Mouse (Mus musculus) liver, embryonic 15.5 days (tissue): Measurements from ENCODE around the gene Cd80. TPM values are rescaled to one million over a fixed set of nuclear protein-coding genes. Genes with fewer than 3 reads are reported as not detected.

ENCODE experiments used
- ATAC-seq: fragments of 200-750 bp; cut with Nextera tagmentation; 2 replicates; pipeline ENCODE4 v1.8.0; 2017; ENCODE audit warnings: moderate number of reproducible peaks, mild to moderate bottlenecking, moderate library complexity; ENCODE audit not compliant: insufficient read depth
- H3K27ac ChIP-seq: fragments of 300-500 bp; sonication (generic); replicated peaks from 2 replicates; pipeline ENCODE4 v1.5.1; 2015; ENCODE audit warnings: mild to moderate bottlenecking, inconsistent platforms
- H3K27me3 ChIP-seq: fragments of 300-500 bp; sonication (generic); 2 replicates; pipeline ENCODE4 v1.6.1; 2015; ENCODE audit warnings: mild to moderate bottlenecking, inconsistent platforms
- H3K36me3 ChIP-seq: fragments of 300-500 bp; sonication (generic); replicated peaks from 2 replicates; pipeline ENCODE4 v1.6.1; 2015; ENCODE audit warnings: moderate library complexity, mild to moderate bottlenecking, inconsistent platforms
- H3K4me1 ChIP-seq: fragments of 300-500 bp; sonication (generic); replicated peaks from 2 replicates; pipeline ENCODE4 v1.6.1; 2015; ENCODE audit warnings: inconsistent platforms
- H3K4me2 ChIP-seq: fragments of 300-500 bp; sonication (generic); 2 replicates; pipeline ENCODE4 v1.6.1; 2015; ENCODE audit warnings: moderate library complexity, mild to moderate bottlenecking, inconsistent platforms
- H3K4me3 ChIP-seq: fragments of 300-500 bp; sonication (generic); replicated peaks from 2 replicates; pipeline ENCODE4 v1.5.1; 2015; ENCODE audit warnings: mild to moderate bottlenecking, inconsistent platforms
- H3K9ac ChIP-seq: fragments of 300-500 bp; sonication (generic); 2 replicates; pipeline ENCODE4 v1.6.1; 2015; ENCODE audit warnings: moderate library complexity, mild to moderate bottlenecking, inconsistent platforms
- H3K9me3 ChIP-seq: fragments of 300-500 bp; sonication (generic); replicated peaks from 2 replicates; pipeline ENCODE4 v1.6.1; 2016; ENCODE audit warnings: inconsistent platforms
- WGBS: fragments of 180-500 bp; shearing (Covaris S2); methylation state at CpG from one replicate; pipeline ENCODE4 v1.1.7; 2015; ENCODE audit warnings: mixed read lengths; ENCODE audit not compliant: insufficient replicate concordance; 5-methylcytosine and 5-hydroxymethylcytosine counted together
- polyA plus RNA-seq: library from polyadenylated mRNA; unstranded; fragments of >200 nt; fragmentation: Nextera tagmentation; extraction: Ambion mirVana; gene quantifications from 2 replicates; pipeline ENCODE4 v1.2.1, GENCODE M21; 2015

The Cd80 gene
- polyA plus RNA-seq, 1 experiment from 2014 or later = 0.28 TPM

GRCm38 (mm10) chr16:38448458-38448857, 6.9 kb upstream of the Cd80 start:
- Histone ChIP-seq H3K4me3 (no peak overlapping the region), H3K27me3 (no peaks in the 10 kb centered on the region), H3K36me3 (peaks cover 47% of the 10 kb centered on the region), H3K9me3 (no peaks in the 10 kb centered on the region), H3K4me2 (no peak overlapping the region), H3K9ac (no peak overlapping the region), H3K27ac (no peak overlapping the region), H3K4me1 (peaks cover 17% of the 10 kb centered on the region)
- WGBS = 80% methylated on average over 12 of the region's 12 CpGs
- no peak for ATAC-seq

GRCm38 (mm10) chr16:38450707-38451106, 4.7 kb upstream of the Cd80 start:
- H3K4me2 ChIP-seq = no peak overlapping the region
- H3K4me1 ChIP-seq = peaks cover 23% of the 10 kb centered on the region
- 79% methylated on average over 7 of the region's 7 CpGs for WGBS
- no peaks in the 10 kb centered on the region for H3K27me3 ChIP-seq
- H3K27ac ChIP-seq = peak overlapping the region; percentile 48
- no peak overlapping the region for H3K4me3 ChIP-seq
- H3K9ac ChIP-seq = no peak overlapping the region
- H3K9me3 ChIP-seq = no peaks in the 10 kb centered on the region
- no peak for ATAC-seq
- H3K36me3 ChIP-seq = peaks cover 29% of the 10 kb centered on the region

- Histone ChIP-seq H3K27ac (peak overlapping the region; percentile 90), H3K4me3 (peak overlapping the region; percentile 88), H3K9ac (peak overlapping the region; percentile 88), H3K36me3 (peaks cover 21% of the 10 kb centered on the region), H3K4me2 (peak overlapping the region; percentile 84), H3K27me3 (no peaks in the 10 kb centered on the region), H3K4me1 (peaks cover 23% of the 10 kb centered on the region), H3K9me3 (no peaks in the 10 kb centered on the region)
- ATAC-seq = no peak
- WGBS = 42% methylated on average over 12 of the region's 12 CpGs
Measured at GRCm38 (mm10) chr16:38451421-38452205, 3.7 kb upstream of the Cd80 start.

GRCm38 (mm10) chr16:38452442-38453202, 2.7 kb upstream of the Cd80 start, which contains the start of gene Adprh:
TSS of gene Adprh (minus strand) at chr16:38452703.
- peaks cover 23% of the 10 kb centered on the region for H3K4me1 ChIP-seq
- H3K9ac ChIP-seq = peak within 1 kb of the TSS; percentile 88
- peaks cover 12% of the 10 kb centered on the region; the same call in 1 of the 2 replicates for H3K36me3 ChIP-seq
- H3K4me2 ChIP-seq = peak within 1 kb of the TSS; percentile 84
- WGBS = under 1% methylated on average over 53 of the region's 61 CpGs
- no peaks in the 10 kb centered on the region for H3K9me3 ChIP-seq
- peak; percentile 96 for ATAC-seq
- H3K4me3 ChIP-seq = peak within 1 kb of the TSS; percentile 88
- H3K27ac ChIP-seq = peak within 1 kb of the TSS; percentile 90
- no peaks in the 10 kb centered on the region for H3K27me3 ChIP-seq

- peak overlapping the region; percentile 84 for H3K4me2 ChIP-seq
- no peak for ATAC-seq
- peak overlapping the region; percentile 88 for H3K9ac ChIP-seq
- H3K9me3 ChIP-seq = no peaks in the 10 kb centered on the region
- H3K4me3 ChIP-seq = peak overlapping the region; percentile 88
- peak overlapping the region; percentile 90 for H3K27ac ChIP-seq
- WGBS = 24% methylated on average over 3 of the region's 3 CpGs
- H3K4me1 ChIP-seq = peaks cover 24% of the 10 kb centered on the region
- H3K27me3 ChIP-seq = no peaks in the 10 kb centered on the region
- peaks cover 11% of the 10 kb centered on the region; the same call in 1 of the 2 replicates for H3K36me3 ChIP-seq
Measured at GRCm38 (mm10) chr16:38453203-38453553, 2.2 kb upstream of the Cd80 start.

GRCm38 (mm10) chr16:38453952-38454351, 1.4 kb upstream of the Cd80 start:
- Histone ChIP-seq H3K4me2 (no peak overlapping the region), H3K9me3 (no peaks in the 10 kb centered on the region), H3K27ac (0 out of 2 replicates have a peak overlapping the region, but pooled peaks have one; percentile 16), H3K36me3 (peaks cover 5% of the 10 kb centered on the region; the same call in 1 of the 2 replicates), H3K27me3 (no peaks in the 10 kb centered on the region), H3K4me3 (no peak overlapping the region), H3K9ac (no peak overlapping the region), H3K4me1 (peaks cover 32% of the 10 kb centered on the region)
- ATAC-seq = no peak
- WGBS = 19% methylated on average over 4 of the region's 4 CpGs

- H3K4me3 ChIP-seq = no peak overlapping the region
- H3K36me3 ChIP-seq = peaks cover 5% of the 10 kb centered on the region; the same call in 1 of the 2 replicates
- ATAC-seq = no peak
- no peak overlapping the region for H3K9ac ChIP-seq
- 71% methylated on average over 11 of the region's 11 CpGs for WGBS
- H3K4me1 ChIP-seq = peaks cover 34% of the 10 kb centered on the region
- H3K9me3 ChIP-seq = no peaks in the 10 kb centered on the region
- no peak overlapping the region for H3K4me2 ChIP-seq
- 0 out of 2 replicates have a peak overlapping the region, but pooled peaks have one; percentile 16 for H3K27ac ChIP-seq
- H3K27me3 ChIP-seq = no peaks in the 10 kb centered on the region; the same call in 1 of the 2 replicates
Measured at GRCm38 (mm10) chr16:38454533-38455254, 667 bp upstream of the Cd80 start.

- no peak for ATAC-seq
- H3K27ac ChIP-seq = no peak overlapping the region
- no peaks in the 10 kb centered on the region; the same call in 1 of the 2 replicates for H3K27me3 ChIP-seq
- no peaks in the 10 kb centered on the region for H3K9me3 ChIP-seq
- no peak overlapping the region for H3K4me2 ChIP-seq
- no peak overlapping the region for H3K9ac ChIP-seq
- peaks cover 25% of the 10 kb centered on the region for H3K4me1 ChIP-seq
- no peak overlapping the region for H3K4me3 ChIP-seq
- WGBS = 29% methylated on average over 11 of the region's 11 CpGs
- no peaks in the 10 kb centered on the region for H3K36me3 ChIP-seq
Measured at GRCm38 (mm10) chr16:38456812-38457567, 1.6 kb downstream of the Cd80 start.

- Histone ChIP-seq H3K27me3 (no peaks in the 10 kb centered on the region; the same call in 1 of the 2 replicates), H3K4me1 (peaks cover 17% of the 10 kb centered on the region), H3K9me3 (no peaks in the 10 kb centered on the region), H3K4me3 (no peak overlapping the region), H3K4me2 (0 out of 2 replicates have a peak overlapping the region, but pooled peaks have one; percentile 7), H3K9ac (no peak overlapping the region), H3K27ac (no peak overlapping the region), H3K36me3 (no peaks in the 10 kb centered on the region)
- ATAC-seq = no peak
- 42% methylated on average over 6 of the region's 6 CpGs for WGBS
Measured at GRCm38 (mm10) chr16:38458600-38459280, 3.4 kb downstream of the Cd80 start.

GRCm38 (mm10) chr16:38459990-38460389, 4.6 kb downstream of the Cd80 start:
- ATAC-seq = no peak
- H3K27me3 ChIP-seq = no peaks in the 10 kb centered on the region; the same call in 1 of the 2 replicates
- H3K9me3 ChIP-seq = no peaks in the 10 kb centered on the region
- 68% methylated on average over 4 of the region's 4 CpGs for WGBS
- no peak overlapping the region for H3K9ac ChIP-seq
- H3K4me3 ChIP-seq = no peak overlapping the region
- no peaks in the 10 kb centered on the region for H3K36me3 ChIP-seq
- H3K27ac ChIP-seq = no peak overlapping the region
- peaks cover 11% of the 10 kb centered on the region for H3K4me1 ChIP-seq
- no peak overlapping the region for H3K4me2 ChIP-seq
